In genomic region chr15:27089155-27089554, GRCm38 (mm10) we compare ENCODE assay signal across 21 mouse cellular contexts.
DNase-seq lines count a peak whose midpoint lies in the region; ATAC-seq and TF ChIP-seq lines count a peak whose summit lies in the region.
"Had no signal": no experiment of that assay in that cellular context is flagged by ENCODE, and none has a peak within 500 bp of the region (broad histone marks: within the 10 kb centered on the region; RNA-seq: fewer than 3 reads in every experiment).

No protein-coding gene starts in this region.

- no peak for TF ChIP-seq EP300 in liver, postnatal 0 days (IDR thresholded peaks at IDR 0.05; ENCODE audit: low read depth)

- H3K9me3 ChIP-seq in limb, embryonic 11.5 days (ENCODE audit: control insufficient read depth, low read length): no peaks in the 10 kb centered on the region
- H3K9me3 ChIP-seq in limb, embryonic 10.5 days (replicated peaks): no peaks in the 10 kb centered on the region
- no peaks in the 10 kb centered on the region for H3K9me3 ChIP-seq in embryonic facial prominence, embryonic 13.5 days
- no peaks in the 10 kb centered on the region for H3K9me3 ChIP-seq in stomach, embryonic 15.5 days
- H3K9me3 ChIP-seq in liver, postnatal 0 days (ENCODE audit: low read length): no peaks in the 10 kb centered on the region
- H3K9me3 ChIP-seq: forebrain, embryonic 10.5 days; heart, embryonic 10.5 days; hindbrain, embryonic 13.5 days had no signal

- no peaks in the 10 kb centered on the region for H3K4me1 ChIP-seq in limb, embryonic 11.5 days (ENCODE audit: control insufficient read depth, insufficient read depth, low read length)
- 0 out of 2 replicates have a peak, but pooled peaks cover 3% of the 10 kb centered on the region for H3K4me1 ChIP-seq in limb, embryonic 10.5 days
- H3K4me1 ChIP-seq in embryonic facial prominence, embryonic 13.5 days: peaks cover 24% of the 10 kb centered on the region
- no peaks in the 10 kb centered on the region for H3K4me1 ChIP-seq in embryonic fibroblast, embryonic 13.5 days (ENCODE audit: control insufficient read depth, insufficient read depth, low read length)
- no peaks in the 10 kb centered on the region for H3K4me1 ChIP-seq in stomach, embryonic 15.5 days
- H3K4me1 ChIP-seq in liver, postnatal 0 days (ENCODE audit: insufficient read depth): no peaks in the 10 kb centered on the region
- H3K4me1 ChIP-seq: forebrain, embryonic 10.5 days; heart, embryonic 10.5 days; hindbrain, embryonic 13.5 days had no signal

- H3K4me3 ChIP-seq in limb, embryonic 11.5 days (ENCODE audit: low read depth, low read length): no peak overlapping the region
- no peak overlapping the region for H3K4me3 ChIP-seq in limb, embryonic 10.5 days
- H3K4me3 ChIP-seq in embryonic facial prominence, embryonic 13.5 days: no peak overlapping the region
- H3K4me3 ChIP-seq in embryonic fibroblast, embryonic 13.5 days (ENCODE audit: insufficient read depth, low read length): no peak overlapping the region
- H3K4me3 ChIP-seq in stomach, embryonic 15.5 days (replicated peaks): no peak overlapping the region
- H3K4me3 ChIP-seq in liver, postnatal 0 days (ENCODE audit: low read depth, low read length): no peak overlapping the region
- H3K4me3 ChIP-seq: erythroblast, embryonic 14.5 days; forebrain, embryonic 10.5 days; heart, embryonic 10.5 days; hindbrain, embryonic 13.5 days had no signal

- 70% methylated on average over 6 of the region's 6 CpGs for WGBS in limb, embryonic 11.5 days
- 84% methylated on average over 6 of the region's 6 CpGs for WGBS in limb, embryonic 10.5 days
- WGBS in embryonic facial prominence, embryonic 13.5 days: 19% methylated on average over 6 of the region's 6 CpGs
- 65% methylated on average over 6 of the region's 6 CpGs for WGBS in stomach, embryonic 15.5 days
- 77% methylated on average over 6 of the region's 6 CpGs for WGBS in liver, postnatal 0 days (ENCODE audit: insufficient replicate concordance)

- no peak overlapping the region for H3K27ac ChIP-seq in limb, embryonic 11.5 days (replicated peaks; ENCODE audit: low read depth, low read length)
- no peak overlapping the region for H3K27ac ChIP-seq in limb, embryonic 10.5 days
- H3K27ac ChIP-seq in embryonic facial prominence, embryonic 13.5 days: peak overlapping the region; percentile 16; the same call in 1 of the 2 replicates
- peak overlapping the region; percentile 42; the same call in 1 of the 2 replicates for H3K27ac ChIP-seq in embryonic fibroblast, embryonic 13.5 days (ENCODE audit: insufficient read depth, low read length)
- no peak overlapping the region for H3K27ac ChIP-seq in stomach, embryonic 15.5 days
- no peak overlapping the region for H3K27ac ChIP-seq in liver, postnatal 0 days (ENCODE audit: low read depth)
- H3K27ac ChIP-seq: forebrain, embryonic 10.5 days; heart, embryonic 10.5 days; hindbrain, embryonic 13.5 days; hindbrain, postnatal 0 days had no signal

- no peak for TF ChIP-seq POLR2A in embryonic fibroblast, embryonic 13.5 days (IDR thresholded peaks at IDR 0.05; ENCODE audit: low read depth, low read length)

- no peaks in the 10 kb centered on the region for H3K27me3 ChIP-seq in limb, embryonic 11.5 days (ENCODE audit: control insufficient read depth, insufficient read depth, low read length)
- no peaks in the 10 kb centered on the region for H3K27me3 ChIP-seq in limb, embryonic 10.5 days (ENCODE audit: low read depth, poor library complexity, severe bottlenecking)
- no peaks in the 10 kb centered on the region for H3K27me3 ChIP-seq in embryonic facial prominence, embryonic 13.5 days
- no peaks in the 10 kb centered on the region for H3K27me3 ChIP-seq in stomach, embryonic 15.5 days (replicated peaks)
- no peaks in the 10 kb centered on the region for H3K27me3 ChIP-seq in liver, postnatal 0 days (ENCODE audit: insufficient read depth, low read length)
- H3K27me3 ChIP-seq: hindbrain, embryonic 13.5 days had no signal

- no peak overlapping the region for H3K9ac ChIP-seq in limb, embryonic 11.5 days (ENCODE audit: low read length)
- H3K9ac ChIP-seq in embryonic facial prominence, embryonic 13.5 days: no peak overlapping the region
- no peak overlapping the region for H3K9ac ChIP-seq in stomach, embryonic 15.5 days
- no peak overlapping the region for H3K9ac ChIP-seq in liver, postnatal 0 days (replicated peaks)
- H3K9ac ChIP-seq: hindbrain, embryonic 13.5 days had no signal

- DNase-seq in limb, embryonic 11.5 days (ENCODE audit: low spot score): peak; percentile 28
- DNase-seq in limb, embryonic 10.5 days (ENCODE audit: low spot score): no peak
- no peak for DNase-seq in liver, postnatal 0 days
- no peak for DNase-seq in right cerebral cortex, adult 18-20 months
- DNase-seq in adrenal gland, adult 2 months: no peak
- DNase-seq: adrenal gland, adult 8-10 months; cerebellum, adult 11-12 months; cerebellum, adult 9-10 months; cerebellum, postnatal 25 days; gastrocnemius, postnatal 36 days; heart, adult 18-20 months; heart, postnatal 10 days had no signal

- H3K36me3 ChIP-seq in limb, embryonic 11.5 days (ENCODE audit: control insufficient read depth, insufficient read depth, low read length): no peaks in the 10 kb centered on the region
- no peaks in the 10 kb centered on the region for H3K36me3 ChIP-seq in limb, embryonic 10.5 days
- H3K36me3 ChIP-seq in embryonic facial prominence, embryonic 13.5 days: no peaks in the 10 kb centered on the region
- H3K36me3 ChIP-seq in stomach, embryonic 15.5 days: no peaks in the 10 kb centered on the region
- H3K36me3 ChIP-seq in liver, postnatal 0 days (replicated peaks; ENCODE audit: insufficient read depth, low read length): no peaks in the 10 kb centered on the region
- H3K36me3 ChIP-seq: forebrain, embryonic 10.5 days; heart, embryonic 10.5 days; hindbrain, embryonic 13.5 days had no signal

- ATAC-seq in limb, embryonic 11.5 days (ENCODE audit: insufficient number of reproducible peaks, low FRiP score, low TSS enrichment, low read depth): no peak
- no peak for ATAC-seq in embryonic facial prominence, embryonic 13.5 days (ENCODE audit: insufficient number of reproducible peaks, insufficient read depth, low FRiP score, low TSS enrichment, low read depth)
- ATAC-seq in stomach, embryonic 15.5 days (ENCODE audit: insufficient read depth, low FRiP score, low read depth): peak; percentile 50; the same call in 1 of the 2 replicates
- no peak for ATAC-seq in liver, postnatal 0 days
- ATAC-seq: forebrain, embryonic 14.5 days; hindbrain, postnatal 0 days had no signal

- no peak overlapping the region for H3K4me2 ChIP-seq in limb, embryonic 11.5 days (ENCODE audit: low read depth, severe bottlenecking)
- 0 out of 2 replicates have a peak overlapping the region, but pooled peaks have one; percentile 7 for H3K4me2 ChIP-seq in embryonic facial prominence, embryonic 13.5 days
- H3K4me2 ChIP-seq in stomach, embryonic 15.5 days: no peak overlapping the region
- no peak overlapping the region for H3K4me2 ChIP-seq in liver, postnatal 0 days (ENCODE audit: low read depth, low read length)
- H3K4me2 ChIP-seq: hindbrain, embryonic 13.5 days had no signal

- no peak for TF ChIP-seq CTCF in embryonic fibroblast, embryonic 13.5 days (IDR thresholded peaks at IDR 0.05; ENCODE audit: borderline replicate concordance, insufficient read depth, low read length)
- no peak for TF ChIP-seq CTCF in liver, postnatal 0 days (IDR thresholded peaks at IDR 0.05; ENCODE audit: low read depth)

Comparison
In these comparisons a context has a peak if more than half of its experiments do, and no peak if none do; other contexts are left out.
1. H3K27ac ChIP-seq: peak in embryonic facial prominence, embryonic 13.5 days (single experiment) and embryonic fibroblast, embryonic 13.5 days (single experiment); none in limb, embryonic 11.5 days (single experiment), limb, embryonic 10.5 days (single experiment), stomach, embryonic 15.5 days (single experiment) and liver, postnatal 0 days (single experiment).